Mouse (Mus musculus) cortical plate, adult 2 months (tissue): ENCODE data around the gene Siglec1. TPM values are rescaled to one million over a fixed set of nuclear protein-coding genes. Genes with fewer than 3 reads are reported as not detected.

Experiments used
- H3K27ac ChIP-seq: fragments of 200-500 bp; 2 replicates; pipeline ENCODE4 v1.5.1; 2012; ENCODE audit warnings: low read length, control low read depth, inconsistent platforms; ENCODE audit not compliant: insufficient read depth
- H3K4me1 ChIP-seq: fragments of 200-500 bp; 2 replicates; pipeline ENCODE4 v1.6.1; 2011; ENCODE audit warnings: low read length; ENCODE audit not compliant: control insufficient read depth, insufficient read depth
- H3K4me3 ChIP-seq: fragments of 200-500 bp; 2 replicates; pipeline ENCODE4 v1.5.1; 2011; ENCODE audit warnings: mild to moderate bottlenecking, low read length, control low read depth; ENCODE audit not compliant: insufficient read depth
- CTCF ChIP-seq: fragments of 200-500 bp; IDR thresholded peaks from 2 replicates; pipeline ENCODE4 v1.5.1; 2011; ENCODE audit warnings: mild to moderate bottlenecking, control low read depth, low read length; ENCODE audit not compliant: insufficient read depth; ENCODE audit errors: extremely low read depth
- POLR2A ChIP-seq: fragments of 200-500 bp; IDR thresholded peaks from 2 replicates; pipeline ENCODE4 v1.6.1; 2011; ENCODE audit warnings: mild to moderate bottlenecking, low read length, control low read depth; ENCODE audit not compliant: insufficient read depth; ENCODE audit errors: extremely low read depth
- polyA plus RNA-seq: library from polyadenylated mRNA; depleted of rRNA; stranded (reverse); fragments of >200 nt; gene quantifications from 2 replicates; pipeline ENCODE4 v1.2.3, GENCODE M21; 2012

Gene Siglec1
- polyA plus RNA-seq, 1 experiment, result 0.35 TPM

- Histone ChIP-seq H3K4me1 (no peaks in the 10 kb centered on the region), H3K27ac (no peak overlapping the region), H3K4me3 (no peak overlapping the region)
- TF ChIP-seq CTCF (no peak), POLR2A (no peak)
These were observed 17.5 kb upstream of the Siglec1 start for GRCm38 (mm10) chr2:131104021-131104420.

- H3K27ac ChIP-seq, result no peak overlapping the region
- TF ChIP-seq CTCF, result no peak
- H3K4me1 ChIP-seq, result no peaks in the 10 kb centered on the region; the same call in 1 of the 2 replicates
- H3K4me3 ChIP-seq, result no peak overlapping the region
These were observed 15.0 kb upstream of the Siglec1 start for GRCm38 (mm10) chr2:131101530-131101929.

GRCm38 (mm10) chr2:131097087-131097486 lies 10.5 kb upstream of the Siglec1 start:
- Histone ChIP-seq H3K4me1 (no peaks in the 10 kb centered on the region; the same call in 1 of the 2 replicates), H3K27ac (no peak overlapping the region), H3K4me3 (no peak overlapping the region)
- TF ChIP-seq CTCF, result no peak
- no peak for TF ChIP-seq POLR2A

DNA sequence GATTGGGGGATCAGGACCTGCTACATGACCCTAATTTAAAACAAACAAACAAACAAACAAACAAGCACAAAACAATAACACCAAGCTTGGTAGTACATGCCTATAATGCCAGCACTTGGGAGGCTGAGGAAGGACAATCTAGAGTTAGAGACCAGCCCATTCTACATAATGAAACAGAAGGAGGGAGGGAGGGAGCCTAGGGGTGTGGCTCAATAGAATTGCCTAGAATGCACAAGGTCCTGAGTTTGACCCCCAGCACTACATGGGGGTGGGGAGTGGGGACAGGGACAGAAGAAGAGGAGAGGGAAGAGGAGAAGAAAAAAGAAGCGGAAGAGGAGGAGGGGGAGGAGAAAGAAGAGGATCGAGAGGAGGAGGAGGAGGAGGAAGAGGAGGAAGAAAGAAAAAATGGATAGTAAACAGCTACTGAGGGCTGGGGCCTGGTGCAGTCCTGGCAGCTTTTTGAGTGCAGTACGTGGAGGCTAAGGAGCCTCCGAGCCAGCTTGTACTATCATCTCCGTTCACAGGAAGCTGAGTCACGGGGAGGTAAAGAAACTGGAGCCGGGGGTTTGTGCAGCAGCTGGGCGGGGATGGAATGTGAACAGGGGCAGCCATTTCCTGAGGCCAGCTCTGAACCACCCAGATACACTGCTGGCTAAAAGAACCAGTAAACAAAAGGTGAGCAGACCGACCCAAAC lies 9.7 kb upstream of the Siglec1 start:
- Histone ChIP-seq H3K27ac (0 out of 2 replicates have a peak overlapping the region, but pooled peaks have one; percentile 33), H3K4me1 (no peaks in the 10 kb centered on the region; the same call in 1 of the 2 replicates), H3K4me3 (no peak overlapping the region)
- TF ChIP-seq POLR2A, result no peak

DNA sequence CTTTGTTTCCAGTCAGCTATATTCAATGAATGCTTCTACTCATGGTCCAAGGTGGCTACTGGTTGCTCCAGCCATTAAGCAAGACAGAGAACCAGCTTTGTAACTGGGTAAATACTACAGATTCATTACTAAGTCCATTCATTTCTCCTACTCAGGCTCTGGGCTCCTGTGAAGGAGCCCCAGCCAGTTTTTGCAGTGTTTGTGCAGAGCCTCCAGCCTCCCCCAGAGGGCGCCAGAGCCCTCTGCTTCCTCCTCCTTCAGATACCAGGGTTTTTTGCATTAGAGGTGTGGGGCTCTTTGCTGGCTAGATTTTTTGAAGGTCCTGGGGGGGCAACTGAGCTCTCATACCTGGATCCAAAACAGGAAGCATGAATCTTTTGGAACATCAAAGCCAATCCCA lies 8.3 kb upstream of the Siglec1 start:
- TF ChIP-seq CTCF, result peak; percentile 88
- TF ChIP-seq POLR2A, result no peak
- Histone ChIP-seq H3K27ac (no peak overlapping the region), H3K4me3 (no peak overlapping the region), H3K4me1 (no peaks in the 10 kb centered on the region; the same call in 1 of the 2 replicates)

GRCm38 (mm10) chr2:131093577-131093976 lies 7.0 kb upstream of the Siglec1 start:
- no peak overlapping the region for H3K27ac ChIP-seq

GRCm38 (mm10) chr2:131090852-131091251 lies 4.3 kb upstream of the Siglec1 start:
- Histone ChIP-seq H3K27ac (no peak overlapping the region), H3K4me1 (no peaks in the 10 kb centered on the region), H3K4me3 (no peak overlapping the region)
- no peak for TF ChIP-seq CTCF
- TF ChIP-seq POLR2A, result no peak

More at GRCm38 (mm10) chr2:131093577-131093976, 7.0 kb upstream of the Siglec1 start:
- H3K4me1 ChIP-seq, result no peaks in the 10 kb centered on the region; the same call in 1 of the 2 replicates
- TF ChIP-seq POLR2A (no peak), CTCF (no peak)
- no peak overlapping the region for H3K4me3 ChIP-seq

GRCm38 (mm10) chr2:131089634-131090033 lies 3.1 kb upstream of the Siglec1 start:
- no peak overlapping the region for H3K4me3 ChIP-seq
- H3K4me1 ChIP-seq, result no peaks in the 10 kb centered on the region
- H3K27ac ChIP-seq, result no peak overlapping the region
- TF ChIP-seq POLR2A, result no peak
- no peak for TF ChIP-seq CTCF

- no peak for TF ChIP-seq CTCF
- TF ChIP-seq POLR2A, result no peak
These were observed 2.0 kb upstream of the Siglec1 start for GRCm38 (mm10) chr2:131088581-131088980.

GRCm38 (mm10) chr2:131084206-131084605 lies 2.4 kb downstream of the Siglec1 start:
- Histone ChIP-seq H3K27ac (no peak overlapping the region), H3K4me3 (no peak overlapping the region), H3K4me1 (no peaks in the 10 kb centered on the region)
- TF ChIP-seq POLR2A (no peak), CTCF (no peak)

More at GRCm38 (mm10) chr2:131088581-131088980, 2.0 kb upstream of the Siglec1 start:
- no peak overlapping the region for H3K4me3 ChIP-seq
- H3K4me1 ChIP-seq, result no peaks in the 10 kb centered on the region
- H3K27ac ChIP-seq, result no peak overlapping the region

DNA sequence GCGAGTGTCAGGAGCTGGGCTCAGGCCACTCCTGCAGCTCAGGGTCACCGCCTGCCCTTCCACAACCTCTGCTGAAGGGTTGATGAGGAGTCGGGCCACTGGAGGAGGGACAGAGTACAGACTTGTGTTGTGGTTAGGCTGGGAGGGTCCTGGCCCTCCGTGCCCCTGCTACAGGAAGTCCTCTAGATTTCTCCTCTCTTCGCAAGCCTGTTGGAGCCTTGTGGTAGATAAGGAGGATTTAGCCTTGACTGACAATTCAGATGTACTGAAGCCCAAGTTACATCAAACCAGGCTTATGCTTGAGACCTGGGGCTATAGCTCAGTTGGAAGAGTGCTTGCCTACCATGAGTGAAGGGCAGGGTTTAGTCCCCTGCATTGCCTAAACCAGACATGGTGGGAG lies 6.1 kb downstream of the Siglec1 start:
- Histone ChIP-seq H3K4me3 (no peak overlapping the region), H3K27ac (no peak overlapping the region), H3K4me1 (no peaks in the 10 kb centered on the region)
- no peak for TF ChIP-seq CTCF
- no peak for TF ChIP-seq POLR2A
